Mouse (Mus musculus) olfactory bulb, adult 2 months (tissue): Measurements from ENCODE around the gene Ccdc89. TPM values are rescaled to one million over a fixed set of nuclear protein-coding genes. Genes with fewer than 3 reads are reported as not detected.
A peak's percentile ranks its signal among the peaks of the same experiment; 100 is the strongest.

Source experiments
- H3K27ac ChIP-seq: fragments of 200-500 bp; 2 replicates; pipeline ENCODE4 v1.5.1; 2012; ENCODE audit warnings: low read depth, low read length; ENCODE audit not compliant: insufficient read depth
- H3K4me1 ChIP-seq: fragments of 200-500 bp; 2 replicates; pipeline ENCODE4 v1.6.1; 2012; ENCODE audit warnings: low read length; ENCODE audit not compliant: control insufficient read depth, insufficient read depth
- H3K4me3 ChIP-seq: fragments of 200-500 bp; 2 replicates; pipeline ENCODE4 v1.5.1; 2012; ENCODE audit warnings: mild to moderate bottlenecking, low read depth, low read length, moderate library complexity; ENCODE audit not compliant: insufficient read depth
- CTCF ChIP-seq: fragments of 200-500 bp; IDR thresholded peaks from 2 replicates; pipeline ENCODE4 v1.5.1; 2012; ENCODE audit warnings: low read depth, mild to moderate bottlenecking, low read length, moderate library complexity; ENCODE audit not compliant: insufficient read depth
- POLR2A ChIP-seq: fragments of 200-500 bp; IDR thresholded peaks from 2 replicates; pipeline ENCODE4 v1.6.1; 2012; ENCODE audit warnings: mild to moderate bottlenecking, low read depth, low read length, moderate library complexity; ENCODE audit not compliant: insufficient read depth
- WGBS: fragments of 180-500 bp; shearing (Covaris S2); methylation state at CpG from one replicate; pipeline ENCODE4 v1.1.7; 2018; 5-methylcytosine and 5-hydroxymethylcytosine counted together
- polyA plus RNA-seq: library from polyadenylated mRNA; stranded (reverse); fragments of >200 nt; gene quantifications from 2 replicates; pipeline ENCODE4 v1.2.4, GENCODE M21; 2012; ENCODE audit warnings: low replicate concordance; ENCODE audit not compliant: missing spikeins, insufficient read depth, insufficient read length

The Ccdc89 gene
- polyA plus RNA-seq, 1 experiment = not detected

DNA sequence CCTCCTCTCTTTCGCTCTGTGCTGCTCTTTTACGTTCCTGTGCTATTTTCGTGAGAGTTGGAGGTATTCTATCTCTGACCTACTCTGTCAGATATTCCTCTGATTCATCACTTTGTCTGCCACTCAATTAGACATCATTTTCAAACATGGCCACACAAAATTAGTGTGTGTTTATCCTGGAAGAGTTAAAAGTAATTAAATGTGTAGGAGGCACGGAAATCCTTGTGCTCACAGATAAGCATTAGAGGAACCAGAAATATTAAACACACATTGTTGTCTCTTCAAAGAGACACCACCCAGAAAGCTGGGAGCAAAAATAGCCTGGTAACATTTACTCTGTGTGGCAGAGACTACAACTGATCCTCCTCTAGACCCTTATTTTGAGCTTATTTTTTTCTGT is 13.7 kb downstream of the Ccdc89 start:
- H3K27ac ChIP-seq = no peak overlapping the region
- WGBS = 70% methylated on average over 4 of the region's 4 CpGs
- no peak for TF ChIP-seq CTCF
- no peak for TF ChIP-seq POLR2A
- H3K4me3 ChIP-seq = no peak overlapping the region
- no peaks in the 10 kb centered on the region for H3K4me1 ChIP-seq

DNA sequence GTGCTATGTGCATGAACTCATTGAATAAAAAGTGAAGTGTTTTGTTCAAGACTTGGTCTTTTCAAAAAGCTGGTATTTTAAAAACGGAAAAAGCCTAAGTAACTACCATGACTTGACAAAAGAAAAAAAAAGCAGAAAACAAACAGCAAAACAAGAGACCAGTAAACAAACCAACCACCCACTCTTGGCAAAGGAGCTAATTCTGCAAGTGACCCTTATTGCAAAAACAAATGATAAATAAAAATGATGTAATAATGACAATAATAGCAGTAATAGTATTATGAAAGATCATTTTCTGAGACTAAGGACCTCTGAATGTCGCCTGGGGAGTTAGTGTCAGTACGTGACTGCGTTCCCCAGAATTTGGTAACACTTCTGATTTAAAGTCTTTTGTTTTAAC is 15.7 kb downstream of the Ccdc89 start:
- WGBS = under 1% methylated on average over 4 of the region's 4 CpGs
- no peak for TF ChIP-seq CTCF

DNA sequence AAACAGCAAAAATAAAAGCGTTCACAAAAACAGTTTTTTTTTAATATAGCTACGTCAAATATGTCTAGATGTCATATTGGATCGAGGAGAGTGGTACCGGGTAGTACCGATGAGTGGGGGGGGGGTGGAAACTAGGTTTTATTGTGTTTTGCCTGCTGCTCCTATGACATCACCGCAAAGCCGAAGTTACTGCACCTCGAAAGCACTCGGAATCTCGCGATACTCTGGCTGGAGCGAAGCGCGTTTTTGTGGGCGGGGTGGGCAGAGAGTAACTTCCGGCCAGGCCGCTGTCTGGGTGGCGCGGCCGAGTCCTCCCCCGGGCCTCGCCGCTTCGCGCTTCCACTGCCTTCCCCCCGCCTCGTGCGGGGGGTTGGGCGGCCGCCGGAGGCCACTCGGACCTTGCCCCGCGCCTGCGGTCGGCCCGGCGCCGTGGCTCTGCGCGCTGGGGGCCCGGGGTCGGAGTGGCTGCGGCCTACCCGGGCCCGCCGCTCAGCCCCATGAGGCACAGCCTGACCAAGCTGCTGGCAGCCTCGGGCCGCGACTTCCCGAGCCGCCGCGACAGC is 16.2 kb downstream of the Ccdc89 start, which contains the start of gene Crebzf:
Gene Crebzf (plus strand): TSS at position 212 of the 563 bp plus-strand sequence.
- peak within 1 kb of the TSS; percentile 75 for H3K27ac ChIP-seq
- peak within 1 kb of the TSS; percentile 82 for H3K4me3 ChIP-seq
- peak; percentile 87 for TF ChIP-seq POLR2A
- TF ChIP-seq CTCF = no peak
- WGBS = 1% methylated on average over 54 of the region's 54 CpGs
- no peaks in the 10 kb centered on the region for H3K4me1 ChIP-seq

More for the DNA sequence above, 15.7 kb downstream of the Ccdc89 start:
- Histone ChIP-seq H3K27ac (peak overlapping the region; percentile 75), H3K4me3 (no peak overlapping the region), H3K4me1 (no peaks in the 10 kb centered on the region)

DNA sequence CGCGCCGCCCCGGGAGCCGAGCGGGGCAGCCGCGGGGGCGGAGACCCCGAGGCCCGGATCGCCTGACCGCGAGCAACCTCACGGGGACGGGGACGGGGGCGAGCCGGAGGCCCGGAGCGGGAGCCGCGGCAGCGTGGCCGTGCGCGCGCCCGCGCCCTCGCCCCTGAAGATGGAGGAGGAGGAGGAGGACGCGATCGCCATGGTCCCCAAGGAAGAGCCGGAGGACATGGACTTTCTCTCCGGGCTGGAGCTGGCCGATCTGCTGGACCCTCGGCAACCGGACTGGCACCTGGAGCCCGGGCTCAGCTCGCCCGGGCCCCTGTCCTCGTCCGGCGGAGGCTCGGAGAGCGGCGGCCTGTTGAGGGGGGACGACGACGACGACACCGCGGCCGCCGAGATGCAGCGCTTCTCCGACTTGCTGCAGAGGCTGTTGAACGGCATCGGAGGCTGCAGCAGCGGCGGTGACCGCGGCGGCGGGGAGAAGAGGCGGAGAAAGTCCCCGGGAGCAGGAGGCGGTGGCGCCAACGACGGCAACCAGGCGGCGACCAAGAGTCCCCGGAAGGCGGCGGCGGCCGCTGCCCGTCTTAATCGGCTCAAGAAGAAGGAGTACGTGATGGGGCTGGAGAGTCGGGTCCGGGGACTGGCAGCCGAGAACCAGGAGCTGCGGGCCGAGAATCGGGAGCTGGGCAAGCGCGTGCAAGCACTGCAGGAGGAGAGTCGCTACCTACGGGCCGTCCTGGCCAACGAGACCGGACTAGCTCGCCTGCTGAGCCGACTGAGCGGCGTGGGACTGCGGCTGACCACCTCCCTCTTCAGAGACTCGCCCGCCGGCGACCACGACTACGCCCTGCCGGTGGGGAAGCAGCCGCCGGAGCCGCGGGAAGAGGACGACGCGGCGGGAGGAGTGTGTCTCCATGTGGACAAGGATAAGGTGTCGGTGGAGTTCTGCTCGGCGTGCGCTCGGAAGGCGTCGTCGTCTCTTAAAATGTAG is 17.0 kb downstream of the Ccdc89 start:
- 1% methylated on average over 123 of the region's 123 CpGs for WGBS

DNA sequence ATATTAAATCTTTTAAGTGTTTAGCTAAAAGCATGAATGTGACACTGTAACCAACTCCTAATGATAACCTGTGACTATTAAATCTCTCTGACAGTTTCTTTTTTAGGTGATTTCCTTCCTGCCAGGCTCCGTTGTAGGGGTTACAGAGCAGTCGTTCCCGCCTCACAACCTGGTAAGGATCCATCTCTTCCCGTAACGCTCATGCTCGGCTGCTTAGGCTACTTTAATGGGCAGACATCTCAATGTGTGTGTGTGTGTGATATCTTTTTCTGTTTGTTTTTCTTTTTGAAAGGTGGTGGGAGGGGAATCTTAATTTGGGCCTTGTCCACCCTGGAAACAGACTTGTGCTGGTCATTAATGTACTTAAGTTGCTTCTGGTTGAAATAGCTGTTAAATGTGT is 17.8 kb downstream of the Ccdc89 start:
- whole genome bisulfite sequencing = under 1% methylated on average over 6 of the region's 6 CpGs
- H3K4me1 ChIP-seq = no peaks in the 10 kb centered on the region

More for the DNA sequence above, 17.0 kb downstream of the Ccdc89 start:
- Histone ChIP-seq H3K4me1 (no peaks in the 10 kb centered on the region), H3K27ac (peak overlapping the region; percentile 72), H3K4me3 (peak overlapping the region; percentile 82)
- no peak for TF ChIP-seq POLR2A
- TF ChIP-seq CTCF = no peak

DNA sequence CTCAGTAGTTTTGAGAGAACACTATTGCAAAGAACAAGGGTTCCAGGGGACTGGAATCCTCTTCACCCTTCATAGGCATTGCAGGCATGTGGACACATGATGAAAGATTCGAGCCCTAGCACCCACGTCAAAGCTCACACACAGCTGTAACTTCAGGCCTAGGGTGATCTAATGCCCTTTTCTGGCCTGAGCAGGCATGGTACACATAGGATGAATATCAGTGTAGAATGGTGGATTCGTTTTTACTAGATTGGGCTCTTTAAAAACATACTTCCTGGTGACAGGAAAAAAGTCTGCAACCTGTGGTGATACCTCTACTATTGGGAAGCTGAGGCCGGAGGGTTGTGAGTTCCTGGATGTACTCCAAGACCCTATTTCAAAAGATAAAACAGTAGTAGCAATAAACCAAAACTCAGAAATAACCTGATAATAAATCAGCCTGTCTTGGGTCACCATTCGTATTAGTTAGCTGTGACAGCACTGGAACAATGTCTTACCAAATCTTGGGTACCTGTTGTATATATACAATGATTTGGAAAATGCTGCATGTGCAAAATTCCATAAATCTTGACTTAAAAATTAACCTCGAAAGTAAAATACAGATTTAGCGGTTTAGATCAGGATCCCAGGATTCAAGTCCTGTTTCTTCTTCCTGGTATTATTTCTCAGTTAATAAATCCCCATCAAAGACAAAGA is 29.9 kb downstream of the Ccdc89 start:
- WGBS = 12% methylated on average over 7 of the region's 7 CpGs
- peak overlapping the region; percentile 70 for H3K4me3 ChIP-seq
- H3K27ac ChIP-seq = no peak overlapping the region
- peaks cover 3% of the 10 kb centered on the region; the same call in 1 of the 2 replicates for H3K4me1 ChIP-seq
- no peak for TF ChIP-seq POLR2A
- TF ChIP-seq CTCF = no peak

More for the DNA sequence above, 17.8 kb downstream of the Ccdc89 start:
- Histone ChIP-seq H3K27ac (0 out of 2 replicates have a peak overlapping the region, but pooled peaks have one; percentile 7), H3K4me3 (peak overlapping the region; percentile 82)
- TF ChIP-seq CTCF = no peak
- no peak for TF ChIP-seq POLR2A

DNA sequence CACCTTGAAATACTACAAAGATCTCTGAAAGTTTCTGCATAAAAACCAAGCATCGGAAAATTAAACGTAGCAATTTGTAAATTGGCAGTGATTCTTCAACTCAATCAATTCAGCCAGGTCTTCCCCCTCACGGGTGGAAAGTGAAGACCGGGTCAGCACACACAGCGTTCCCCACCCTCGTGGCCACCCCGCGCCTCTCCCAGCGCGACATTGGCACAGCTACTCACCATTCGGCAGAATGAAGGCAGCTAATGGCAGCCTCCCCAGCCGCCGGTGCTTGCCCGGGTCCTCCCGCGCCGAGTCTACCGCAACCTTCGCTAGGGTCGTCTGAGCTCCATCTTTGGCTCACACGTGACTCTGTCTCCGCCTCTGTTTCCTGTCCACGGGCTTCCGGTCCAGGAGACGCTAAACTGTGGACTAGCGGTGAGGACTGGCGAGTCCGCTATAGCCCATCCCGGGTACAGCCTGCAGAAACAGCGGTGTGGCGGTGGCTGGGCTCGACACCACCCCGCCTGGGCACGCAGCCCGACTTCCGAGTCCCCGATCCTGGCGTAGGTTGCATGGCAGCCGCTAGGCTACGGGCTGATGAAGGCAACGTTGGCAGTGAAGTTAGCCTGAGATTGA is 30.6 kb downstream of the Ccdc89 start, which contains the start of gene Tmem126a:
Gene Tmem126a (minus strand): TSS at position 385 of the 624 bp plus-strand sequence.
- Histone ChIP-seq H3K27ac (peak within 1 kb of the TSS; percentile 72), H3K4me1 (peaks cover 3% of the 10 kb centered on the region; the same call in 1 of the 2 replicates), H3K4me3 (peak within 1 kb of the TSS; percentile 70)
- under 1% methylated on average over 41 of the region's 41 CpGs for WGBS
- TF ChIP-seq POLR2A = no peak; the same call in none of the 2 replicates
- TF ChIP-seq CTCF = peak; percentile 60

DNA sequence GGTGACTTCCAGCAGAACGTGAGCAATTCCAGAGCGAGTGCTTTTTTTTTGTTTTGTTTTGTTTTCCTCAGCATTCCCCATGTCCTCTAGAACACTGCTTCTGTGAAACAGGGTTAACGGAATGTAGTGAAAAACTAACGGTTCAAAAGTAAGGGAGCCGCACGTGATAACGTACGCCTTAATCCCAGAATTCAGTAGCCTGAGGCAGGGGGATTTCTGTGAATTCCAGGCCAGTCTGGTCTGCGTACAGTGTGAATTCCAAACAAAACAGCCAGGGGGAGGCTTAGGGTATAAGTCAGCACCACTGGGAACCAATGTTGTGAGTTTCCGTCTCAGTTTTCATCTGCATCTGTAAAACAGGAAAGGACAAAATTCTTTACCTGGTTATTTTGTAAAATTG is 31.1 kb downstream of the Ccdc89 start:
- H3K4me1 ChIP-seq = peaks cover 3% of the 10 kb centered on the region; the same call in 1 of the 2 replicates
- peak overlapping the region; percentile 72 for H3K27ac ChIP-seq
- WGBS = 2% methylated on average over 10 of the region's 10 CpGs
- H3K4me3 ChIP-seq = peak overlapping the region; percentile 70
- TF ChIP-seq CTCF = no peak
- no peak for TF ChIP-seq POLR2A
